In the genomic region with DNA sequence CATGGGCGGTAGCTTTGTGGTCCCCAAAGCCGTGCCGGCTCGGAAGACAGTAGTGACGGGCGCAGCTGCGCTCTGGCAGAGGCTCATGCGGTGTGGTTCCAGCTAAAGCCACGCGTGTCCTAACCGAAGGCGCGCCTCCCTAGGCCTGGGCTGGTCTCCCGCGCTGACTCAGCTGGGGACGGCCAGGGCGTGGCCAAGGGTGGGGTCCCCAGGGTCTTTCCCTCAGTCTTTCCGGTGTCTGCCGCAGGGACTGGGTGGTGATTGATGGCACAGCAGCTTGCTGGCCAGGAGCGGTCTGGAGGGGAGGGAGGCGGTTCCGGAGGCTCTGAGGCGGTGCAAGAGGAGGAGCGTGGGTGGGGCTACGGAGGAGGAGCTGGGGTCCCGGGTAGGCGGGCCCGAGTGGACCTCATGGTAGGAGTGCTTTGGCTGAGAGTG, we compare ENCODE assay signal across 8 mouse cellular contexts. TPM values are rescaled to one million over a fixed set of nuclear protein-coding genes. Genes with fewer than 3 reads are reported as not detected.
A peak's percentile ranks its signal among the peaks of the same experiment; 100 is the strongest.
DNase-seq lines count a peak whose midpoint lies in the region; ATAC-seq and TF ChIP-seq lines count a peak whose summit lies in the region.

No protein-coding gene starts in this region.

- DNase-seq in CH12.LX (ENCODE audit: extremely low read depth): peak; percentile 97
- peak; percentile 86 for DNase-seq in forebrain, embryonic 14.5 days (ENCODE audit: low spot score)
- peak; percentile 89 to 91 for DNase-seq in heart, postnatal 14 days
- peak; percentile 68 to 79 for DNase-seq in layer of hippocampus, adult 18-20 months (ENCODE audit: low spot score in 2 of 2)
- peak; percentile 96 for DNase-seq in lung, embryonic 14.5 days
- peak; percentile 89 to 92 for DNase-seq in thymus, adult 18-20 months

- peak overlapping the region; percentile 98 for H3K4me2 ChIP-seq in CH12.LX (ENCODE audit: insufficient read depth, low read depth, poor library complexity, severe bottlenecking)
- peak overlapping the region; percentile 97 for H3K4me2 ChIP-seq in forebrain, embryonic 14.5 days (ENCODE audit: low read length)
- H3K4me2 ChIP-seq in lung, embryonic 14.5 days: peak overlapping the region; percentile 93

- H3K4me1 ChIP-seq in CH12.LX (ENCODE audit: control insufficient read depth in 1 of 2, insufficient read depth in 2 of 2): peaks cover 15 to 42% of the 10 kb centered on the region in 2 experiments
- H3K4me1 ChIP-seq in brown adipose tissue, adult 24 weeks (ENCODE audit: control insufficient read depth, insufficient read depth, insufficient read length, low read length): peaks cover 31% of the 10 kb centered on the region
- H3K4me1 ChIP-seq in forebrain, embryonic 14.5 days (ENCODE audit: control insufficient read depth, insufficient read depth, low read length): no peaks in the 10 kb centered on the region
- H3K4me1 ChIP-seq in lung, embryonic 14.5 days (ENCODE audit: insufficient read depth): peaks cover 21% of the 10 kb centered on the region

- peak; percentile 96 for ATAC-seq in forebrain, embryonic 14.5 days
- peak; percentile 95 for ATAC-seq in lung, embryonic 14.5 days (ENCODE audit: insufficient read depth)
- ATAC-seq in neutrophil, adult 5-6 weeks (ENCODE audit: extremely low read depth, insufficient number of reproducible peaks, low FRiP score, poor library complexity, severe bottlenecking): peak; percentile 70

- no peaks in the 10 kb centered on the region for H3K9me3 ChIP-seq in CH12.LX (replicated peaks; ENCODE audit: low read length)
- H3K9me3 ChIP-seq in forebrain, embryonic 14.5 days (replicated peaks; ENCODE audit: control insufficient read depth, low read length): no peaks in the 10 kb centered on the region
- H3K9me3 ChIP-seq in lung, embryonic 14.5 days (ENCODE audit: low read depth, low read length): no peaks in the 10 kb centered on the region

- TF ChIP-seq CTCF in CH12.LX (conservative IDR thresholded peaks at IDR 0.05 in 1 of 2, IDR thresholded peaks at IDR 0.05 in 1 of 2; ENCODE audit: low read depth in 2 of 2, low read length in 2 of 2): no peak
- 0 out of 2 replicates have a peak, but pooled peaks have one; percentile 4 for TF ChIP-seq CTCF in lung, embryonic 14.5 days (IDR thresholded peaks at IDR 0.05; ENCODE audit: low read depth)

- H3K36me3 ChIP-seq in CH12.LX (replicated peaks in 1 of 2; ENCODE audit: control insufficient read depth in 1 of 2, insufficient read depth in 1 of 2, low read length in 1 of 2): peaks cover 0 to 7% of the 10 kb centered on the region in 2 experiments
- H3K36me3 ChIP-seq in forebrain, embryonic 14.5 days (ENCODE audit: control insufficient read depth, insufficient read depth, low read length): no peaks in the 10 kb centered on the region
- H3K36me3 ChIP-seq in lung, embryonic 14.5 days (ENCODE audit: insufficient read depth): no peaks in the 10 kb centered on the region

- peak; percentile 28; the same call in 1 of the 2 replicates for TF ChIP-seq EP300 in CH12.LX (IDR thresholded peaks at IDR 0.05; ENCODE audit: low read length)

- dilution Hi-C loops in CH12.LX (cut with MboI; ENCODE audit: extremely low pct_ligation_motif_present, extremely low pct_unique_long_range_greater_than_20kb, low sequenced_read_pairs): no loop called here

- WGBS in forebrain, embryonic 14.5 days: 0% methylated on average over 28 of the region's 28 CpGs
- WGBS in lung, embryonic 14.5 days: 2% methylated on average over 28 of the region's 28 CpGs

- no peaks in the 10 kb centered on the region for H3K27me3 ChIP-seq in CH12.LX (replicated peaks)
- H3K27me3 ChIP-seq in forebrain, embryonic 14.5 days (replicated peaks; ENCODE audit: control insufficient read depth, insufficient read depth, low read length): peaks cover 9% of the 10 kb centered on the region
- no peaks in the 10 kb centered on the region for H3K27me3 ChIP-seq in lung, embryonic 14.5 days (ENCODE audit: insufficient read depth, low read length)

- intact Hi-C loops in heart, postnatal 14 days (cut with DNase I): loop anchor here (5.0 kb wide), 1 partner anchor 45 kb away; no protein-coding TSS in a partner anchor

- H3K9ac ChIP-seq in CH12.LX (ENCODE audit: insufficient read depth, low read depth): peak overlapping the region; percentile 83
- peak overlapping the region; percentile 58 for H3K9ac ChIP-seq in forebrain, embryonic 14.5 days (ENCODE audit: low read length)
- H3K9ac ChIP-seq in lung, embryonic 14.5 days: peak overlapping the region; percentile 57

- in situ Hi-C loops in CH12.LX (cut with MboI; ENCODE audit: low pct_ligation_motif_present, low pct_unique_long_range_greater_than_20kb, low sequenced_read_pairs): no loop called here

- TF ChIP-seq RAD21 in CH12.LX (IDR thresholded peaks at IDR 0.05; ENCODE audit: low read depth, low read length): no peak

- H3K4me3 ChIP-seq in CH12.LX (replicated peaks in 1 of 3; ENCODE audit: low read depth in 2 of 3, low read length in 2 of 3, poor library complexity in 1 of 3): peak overlapping the region; percentile 66 to 83 (median 73)
- peak overlapping the region; percentile 60 for H3K4me3 ChIP-seq in brown adipose tissue, adult 24 weeks (ENCODE audit: insufficient read depth, low read depth, low read length)
- H3K4me3 ChIP-seq in forebrain, embryonic 14.5 days (ENCODE audit: low read depth, low read length): peak overlapping the region; percentile 44
- H3K4me3 ChIP-seq in lung, embryonic 14.5 days (ENCODE audit: low read depth, low read length): peak overlapping the region; percentile 54

- peak; percentile 86 for TF ChIP-seq POLR2A in CH12.LX (IDR thresholded peaks at IDR 0.05; ENCODE audit: low read depth, low read length)

- peak overlapping the region; percentile 65 for H3K27ac ChIP-seq in CH12.LX (ENCODE audit: insufficient read depth, low read depth)
- H3K27ac ChIP-seq in brown adipose tissue, adult 24 weeks (replicated peaks; ENCODE audit: low read depth, low read length): peak overlapping the region; percentile 62
- H3K27ac ChIP-seq in forebrain, embryonic 14.5 days (ENCODE audit: low read depth, low read length): no peak overlapping the region
- H3K27ac ChIP-seq in lung, embryonic 14.5 days (ENCODE audit: low read depth): peak overlapping the region; percentile 94

- peaks cover 44% of the 10 kb centered on the region for H3K79me2 ChIP-seq in CH12.LX (replicated peaks; ENCODE audit: control insufficient read depth, extremely low read depth, insufficient read depth, poor library complexity, severe bottlenecking)

TF ChIP-seq in CH12.LX, 34 proteins besides CTCF, POLR2A, EP300 and RAD21 (continues in another document):
- peak; percentile 82 for TF ChIP-seq MAZ (IDR thresholded peaks at IDR 0.05; ENCODE audit: low read depth, low read length)
- 0 out of 2 replicates have a peak, but pooled peaks have one; percentile 32 for TF ChIP-seq HCFC1 (IDR thresholded peaks at IDR 0.05; ENCODE audit: low read depth, low read length)
- peak; percentile 70; the same call in 1 of the 2 replicates for TF ChIP-seq IRF4 (IDR thresholded peaks at IDR 0.05; ENCODE audit: low read depth, low read length)
- no peak for TF ChIP-seq USF1 (IDR thresholded peaks at IDR 0.05; ENCODE audit: low read depth, low read length)
- peak; percentile 29; the same call in 1 of the 2 replicates for TF ChIP-seq CHD2 (IDR thresholded peaks at IDR 0.05; ENCODE audit: low read length)
- TF ChIP-seq SMC3 (IDR thresholded peaks at IDR 0.05; ENCODE audit: low read depth, low read length): no peak
- TF ChIP-seq ELF1 (IDR thresholded peaks at IDR 0.05; ENCODE audit: low read depth, low read length): peak; percentile 80
- no peak for TF ChIP-seq GABPA (IDR thresholded peaks at IDR 0.05; ENCODE audit: insufficient replicate concordance, low read depth, low read length)
- no peak for TF ChIP-seq E2F4 (IDR thresholded peaks at IDR 0.05; ENCODE audit: insufficient replicate concordance, low read depth, low read length)
- TF ChIP-seq TCF12 (IDR thresholded peaks at IDR 0.05; ENCODE audit: low read depth, low read length): peak; percentile 83; the same call in 1 of the 2 replicates
- TF ChIP-seq MAX (IDR thresholded peaks at IDR 0.05; ENCODE audit: low read length): peak; percentile 83; the same call in 1 of the 2 replicates
- no peak for TF ChIP-seq ZC3H11A (IDR thresholded peaks at IDR 0.05; ENCODE audit: low read depth, low read length)
- TF ChIP-seq POLR2AphosphoS2 (IDR thresholded peaks at IDR 0.05; ENCODE audit: low read depth, low read length): peak; percentile 60; the same call in 1 of the 2 replicates
- TF ChIP-seq MEF2A (IDR thresholded peaks at IDR 0.05; ENCODE audit: borderline replicate concordance, low read depth, low read length): peak; percentile 75
- TF ChIP-seq MXI1 (IDR thresholded peaks at IDR 0.05; ENCODE audit: low read depth, low read length): peak; percentile 97
- no peak for TF ChIP-seq CHD1 (IDR thresholded peaks at IDR 0.05; ENCODE audit: low read depth, low read length)
- peak; percentile 74 for TF ChIP-seq NELFE (IDR thresholded peaks at IDR 0.05; ENCODE audit: low read depth, low read length)
- peak; percentile 88 for TF ChIP-seq ETS1 (conservative IDR thresholded peaks at IDR 0.05; ENCODE audit: low read depth, low read length)
- TF ChIP-seq USF2 (conservative IDR thresholded peaks at IDR 0.05; ENCODE audit: low read depth, low read length): no peak
- TF ChIP-seq JUN (IDR thresholded peaks at IDR 0.05; ENCODE audit: insufficient read depth, low read depth, low read length): no peak
- peak; percentile 81 for TF ChIP-seq ZMIZ1 (IDR thresholded peaks at IDR 0.05; ENCODE audit: low read depth, low read length)
- TF ChIP-seq BHLHE40 (IDR thresholded peaks at IDR 0.05; ENCODE audit: low read depth, low read length): peak; percentile 49; the same call in 1 of the 2 replicates
- TF ChIP-seq SIN3A (IDR thresholded peaks at IDR 0.05; ENCODE audit: low read length): peak; percentile 91
- 0 out of 2 replicates have a peak, but pooled peaks have one; percentile 56 for TF ChIP-seq KAT2A (IDR thresholded peaks at IDR 0.05; ENCODE audit: insufficient replicate concordance, low read length)
- TF ChIP-seq UBTF (IDR thresholded peaks at IDR 0.05; ENCODE audit: low read depth, low read length): 0 out of 2 replicates have a peak, but pooled peaks have one; percentile 46

RNA-seq across cellular contexts. Expression of a gene that starts 54.2 kb away (rescaled TPM):
- 19.1 and 22.8 TPM in 2 replicates for total RNA-seq in CH12.LX (2012; rRNA removed)
- total RNA-seq in CH12.LX (2014; rRNA removed): 16.9 and 17.2 TPM in 2 replicates
- polyA plus RNA-seq in CH12.LX (2012; ENCODE audit: insufficient read length, low read depth): 30.5 and 31.7 TPM in 2 replicates
- polyA plus RNA-seq in brown adipose tissue, adult 24 weeks (2012; ENCODE audit: insufficient read depth, insufficient read length, missing spikeins): 11.7 and 13.8 TPM in 2 replicates
- polyA plus RNA-seq in forebrain, embryonic 14.5 days (2014; fragmentation: Nextera tagmentation; extraction: Ambion mirVana): 27.2 and 35.6 TPM in 2 replicates
- 100 to 1,000 TPM; 101 to 109 TPM for total RNA-seq in heart, postnatal 14 days (2021)
- 10 to 100 TPM; 68.3 to 69.9 TPM for total RNA-seq in layer of hippocampus, adult 18-20 months (2021)
- 47.1 and 49.4 TPM in 2 replicates for polyA plus RNA-seq in lung, embryonic 14.5 days (2014; fragmentation: Nextera tagmentation; extraction: Ambion mirVana)
- 247 and 262 TPM in 2 replicates for total RNA-seq in neutrophil, adult 5-6 weeks (2017)
